Mouse (Mus musculus): ENCODE measurements around the gene Cabin1. TPM values are rescaled to one million over a fixed set of nuclear protein-coding genes. Genes with fewer than 3 reads are reported as not detected.

The Cabin1 gene
- total RNA-seq, 2 experiments from 2014 or later: 79.8 to 82.9 TPM

- intact Hi-C loops (cut with DNase I): loop anchor here (10.0 kb wide), 1 partner anchor 122 kb away; the partner anchor contains the start of gene Ggt5
- no peak for DNase-seq (ENCODE audit: low spot score in 2 of 2)
Measured at GRCm38 (mm10) chr10:75706632-75707216, 57.4 kb downstream of the Cabin1 start.

GRCm38 (mm10) chr10:75705681-75706400 is 58.3 kb downstream of the Cabin1 start:
- intact Hi-C loops (cut with DNase I): loop anchor here (10.0 kb wide), 1 partner anchor 121 kb away; the partner anchor contains the start of gene Ggt5

GRCm38 (mm10) chr10:75704212-75705185 is 59.6 kb downstream of the Cabin1 start:
- intact Hi-C loops (cut with DNase I): loop anchor here (5.0 to 10.0 kb wide), 2 partner anchors 67 to 120 kb away; partner anchors contain the start of gene Ggt5
- DNase-seq (ENCODE audit: low spot score in 2 of 2): peak; percentile 90 to 97

More at GRCm38 (mm10) chr10:75705681-75706400, 58.3 kb downstream of the Cabin1 start:
- DNase-seq (ENCODE audit: low spot score in 2 of 2): no peak

- DNase-seq (ENCODE audit: low spot score in 2 of 2): peak in 1 of 2 experiments; percentile 35
- intact Hi-C loops (cut with DNase I): loop anchor here (5.0 to 10.0 kb wide), 2 partner anchors 66 to 119 kb away; partner anchors contain the start of gene Ggt5
Measured at GRCm38 (mm10) chr10:75703504-75703903, 60.6 kb downstream of the Cabin1 start.

GRCm38 (mm10) chr10:75702494-75702893 is 61.6 kb downstream of the Cabin1 start:
- intact Hi-C loops (cut with DNase I): loop anchor here (5.0 to 10.0 kb wide), 2 partner anchors 65 to 118 kb away; partner anchors contain the start of gene Ggt5
- no peak for DNase-seq (ENCODE audit: low spot score in 2 of 2)

GRCm38 (mm10) chr10:75701280-75701679 is 62.9 kb downstream of the Cabin1 start:
- DNase-seq (ENCODE audit: low spot score in 2 of 2): peak; percentile 32 to 55
- intact Hi-C loops (cut with DNase I): loop anchor here (5.0 to 10.0 kb wide), 2 partner anchors 64 to 116 kb away; partner anchors contain the start of gene Ggt5

- intact Hi-C loops (cut with DNase I): no loop called here
- DNase-seq (ENCODE audit: low spot score in 2 of 2): no peak
Measured at GRCm38 (mm10) chr10:75697693-75698092, 66.4 kb downstream of the Cabin1 start.

- DNase-seq (ENCODE audit: low spot score in 2 of 2): no peak
- intact Hi-C loops (cut with DNase I): no loop called here
Measured at GRCm38 (mm10) chr10:75696597-75697355, 67.4 kb downstream of the Cabin1 start.

GRCm38 (mm10) chr10:75695521-75695920 is 68.6 kb downstream of the Cabin1 start:
- DNase-seq (ENCODE audit: low spot score in 2 of 2): no peak
- intact Hi-C loops (cut with DNase I): no loop called here

- intact Hi-C loops (cut with DNase I): no loop called here
- DNase-seq (ENCODE audit: low spot score in 2 of 2): no peak
Measured at GRCm38 (mm10) chr10:75695078-75695477, 69.1 kb downstream of the Cabin1 start.

GRCm38 (mm10) chr10:75694567-75694966 is 69.6 kb downstream of the Cabin1 start:
- intact Hi-C loops (cut with DNase I): no loop called here
- DNase-seq (ENCODE audit: low spot score in 2 of 2): no peak

- no peak for DNase-seq (ENCODE audit: low spot score in 2 of 2)
- intact Hi-C loops (cut with DNase I): no loop called here
Measured at GRCm38 (mm10) chr10:75693451-75694233, 70.5 kb downstream of the Cabin1 start.

- intact Hi-C loops (cut with DNase I): no loop called here
Measured at GRCm38 (mm10) chr10:75688598-75688997, 75.5 kb downstream of the Cabin1 start.

GRCm38 (mm10) chr10:75686724-75687123 is 77.4 kb downstream of the Cabin1 start:
- DNase-seq (ENCODE audit: low spot score in 2 of 2): no peak
- intact Hi-C loops (cut with DNase I): no loop called here

More at GRCm38 (mm10) chr10:75688598-75688997, 75.5 kb downstream of the Cabin1 start:
- DNase-seq (ENCODE audit: low spot score in 2 of 2): no peak

- peak; percentile 89 to 93 for DNase-seq (ENCODE audit: low spot score in 2 of 2)
- intact Hi-C loops (cut with DNase I): no loop called here
Measured at GRCm38 (mm10) chr10:75684035-75685004, 79.8 kb downstream of the Cabin1 start.

- peak in 1 of 2 experiments; percentile 38 for DNase-seq (ENCODE audit: low spot score in 2 of 2)
- intact Hi-C loops (cut with DNase I): no loop called here
Measured at GRCm38 (mm10) chr10:75680574-75681001, 83.6 kb downstream of the Cabin1 start.

GRCm38 (mm10) chr10:75679204-75679603 is 84.9 kb downstream of the Cabin1 start:
- intact Hi-C loops (cut with DNase I): no loop called here
- DNase-seq (ENCODE audit: low spot score in 2 of 2): no peak
